Mouse (Mus musculus) neural tube, embryonic 11.5 days (tissue): ENCODE results near the gene Efr3b. TPM values are rescaled to one million over a fixed set of nuclear protein-coding genes. Genes with fewer than 3 reads are reported as not detected.

Source experiments
- ATAC-seq: fragments of 200-750 bp; cut with Nextera tagmentation; 2 replicates; pipeline ENCODE4 v1.8.0; 2017; ENCODE audit warnings: moderate number of reproducible peaks, mild to moderate bottlenecking, moderate TSS enrichment, moderate library complexity; ENCODE audit not compliant: insufficient read depth, low FRiP score, low TSS enrichment
- DNase-seq: peaks from one replicate; pipeline ENCODE4 v3.0.0-alpha.2; 2015; ENCODE audit warnings: low spot score
- H3K27ac ChIP-seq: fragments of 300-500 bp; sonication (generic); 2 replicates; pipeline ENCODE4 v1.5.1; 2014; ENCODE audit warnings: low read depth, mild to moderate bottlenecking, low read length
- H3K27me3 ChIP-seq: fragments of 300-500 bp; sonication (generic); 2 replicates; pipeline ENCODE4 v1.6.1; 2014; ENCODE audit warnings: mild to moderate bottlenecking, low read length, mixed read lengths; ENCODE audit not compliant: control insufficient read depth, insufficient read depth
- H3K36me3 ChIP-seq: fragments of 300-500 bp; sonication (generic); 2 replicates; pipeline ENCODE4 v1.6.1; 2014; ENCODE audit warnings: mild to moderate bottlenecking, low read length, moderate library complexity, mixed read lengths; ENCODE audit not compliant: control insufficient read depth, insufficient read depth
- H3K4me1 ChIP-seq: fragments of 300-500 bp; sonication (generic); 2 replicates; pipeline ENCODE4 v1.6.1; 2014; ENCODE audit warnings: low read length, mixed read lengths; ENCODE audit not compliant: control insufficient read depth, insufficient read depth
- H3K4me2 ChIP-seq: fragments of 300-500 bp; sonication (generic); 2 replicates; pipeline ENCODE4 v1.6.1; 2014; ENCODE audit warnings: low read depth, mild to moderate bottlenecking, moderate library complexity
- H3K4me3 ChIP-seq: fragments of 300-500 bp; sonication (generic); 2 replicates; pipeline ENCODE4 v1.5.1; 2014; ENCODE audit warnings: low read depth, low read length
- H3K9ac ChIP-seq: fragments of 300-500 bp; sonication (generic); 2 replicates; pipeline ENCODE4 v1.6.1; 2014; ENCODE audit warnings: mild to moderate bottlenecking, low read length
- H3K9me3 ChIP-seq: fragments of 300-500 bp; sonication (generic); 2 replicates; pipeline ENCODE4 v1.6.1; 2016; ENCODE audit warnings: low read length; ENCODE audit not compliant: control insufficient read depth
- WGBS: fragments of 180-500 bp; shearing (Covaris S2); extraction: QIAGEN DNeasy Blood & Tissue Kit; methylation state at CpG from one replicate; pipeline ENCODE4 v1.1.7; 2014; 5-methylcytosine and 5-hydroxymethylcytosine counted together
- polyA plus RNA-seq: library from polyadenylated mRNA; unstranded; fragments of >200 nt; fragmentation: Nextera tagmentation; extraction: Ambion mirVana; gene quantifications from 2 replicates; pipeline ENCODE4 v1.2.1, GENCODE M21; 2014

The Efr3b gene
- polyA plus RNA-seq, 1 experiment from 2014 or later: 17.5 TPM

GRCm38 (mm10) chr12:3928841-3929240 is 109.9 kb downstream of the Efr3b start:
- Histone ChIP-seq H3K4me3 (no peak overlapping the region), H3K36me3 (no peaks in the 10 kb centered on the region), H3K9me3 (no peaks in the 10 kb centered on the region), H3K4me1 (no peaks in the 10 kb centered on the region), H3K9ac (no peak overlapping the region), H3K4me2 (no peak overlapping the region), H3K27me3 (no peaks in the 10 kb centered on the region), H3K27ac (no peak overlapping the region)
- 82% methylated on average over 3 of the region's 3 CpGs for WGBS
- no peak for ATAC-seq
- no peak for DNase-seq

- no peaks in the 10 kb centered on the region for H3K27me3 ChIP-seq
- ATAC-seq (peak; percentile 45; the same call in 1 of the 2 replicates), DNase-seq (peak; percentile 69)
- H3K4me2 ChIP-seq: no peak overlapping the region
- H3K9ac ChIP-seq: no peak overlapping the region
- no peak overlapping the region for H3K4me3 ChIP-seq
- 0% methylated on average over 1 of the region's 1 CpGs for WGBS
- no peak overlapping the region for H3K27ac ChIP-seq
- H3K36me3 ChIP-seq: no peaks in the 10 kb centered on the region
- no peaks in the 10 kb centered on the region for H3K4me1 ChIP-seq
- H3K9me3 ChIP-seq: no peaks in the 10 kb centered on the region
These were observed 112.6 kb downstream of the Efr3b start for GRCm38 (mm10) chr12:3926127-3926526.

- WGBS: 88% methylated on average over 3 of the region's 3 CpGs
- Histone ChIP-seq H3K4me2 (no peak overlapping the region), H3K9ac (no peak overlapping the region), H3K9me3 (no peaks in the 10 kb centered on the region), H3K27ac (no peak overlapping the region), H3K36me3 (no peaks in the 10 kb centered on the region), H3K27me3 (no peaks in the 10 kb centered on the region), H3K4me1 (peaks cover 7% of the 10 kb centered on the region; the same call in 1 of the 2 replicates), H3K4me3 (no peak overlapping the region)
- no peak for DNase-seq
- no peak for ATAC-seq
These were observed 119.3 kb downstream of the Efr3b start for GRCm38 (mm10) chr12:3919423-3919822.

GRCm38 (mm10) chr12:3918577-3918976 is 120.1 kb downstream of the Efr3b start:
- H3K27me3 ChIP-seq: no peaks in the 10 kb centered on the region
- ATAC-seq: no peak
- H3K36me3 ChIP-seq: no peaks in the 10 kb centered on the region
- no peak for DNase-seq
- H3K9me3 ChIP-seq: no peaks in the 10 kb centered on the region
- H3K9ac ChIP-seq: no peak overlapping the region
- H3K4me1 ChIP-seq: peaks cover 7% of the 10 kb centered on the region; the same call in 1 of the 2 replicates
- H3K27ac ChIP-seq: no peak overlapping the region
- no peak overlapping the region for H3K4me2 ChIP-seq
- 77% methylated on average over 3 of the region's 3 CpGs for WGBS
- no peak overlapping the region for H3K4me3 ChIP-seq

GRCm38 (mm10) chr12:3917668-3918341 is 120.9 kb downstream of the Efr3b start:
- peaks cover 7% of the 10 kb centered on the region; the same call in 1 of the 2 replicates for H3K4me1 ChIP-seq
- ATAC-seq (peak; percentile 48; the same call in 1 of the 2 replicates), DNase-seq (no peak)
- H3K4me3 ChIP-seq: no peak overlapping the region
- H3K9ac ChIP-seq: no peak overlapping the region
- H3K27ac ChIP-seq: no peak overlapping the region
- no peaks in the 10 kb centered on the region for H3K27me3 ChIP-seq
- no peaks in the 10 kb centered on the region for H3K9me3 ChIP-seq
- no peaks in the 10 kb centered on the region for H3K36me3 ChIP-seq
- H3K4me2 ChIP-seq: no peak overlapping the region
- 22% methylated on average over 14 of the region's 14 CpGs for WGBS

- 84% methylated on average over 3 of the region's 3 CpGs for WGBS
- Histone ChIP-seq H3K27ac (no peak overlapping the region), H3K36me3 (no peaks in the 10 kb centered on the region), H3K27me3 (no peaks in the 10 kb centered on the region), H3K4me1 (peaks cover 7% of the 10 kb centered on the region; the same call in 1 of the 2 replicates), H3K9me3 (no peaks in the 10 kb centered on the region), H3K4me2 (no peak overlapping the region), H3K4me3 (no peak overlapping the region), H3K9ac (no peak overlapping the region)
- ATAC-seq (no peak), DNase-seq (no peak)
These were observed 122.9 kb downstream of the Efr3b start for GRCm38 (mm10) chr12:3915852-3916251.

Other genes with a start within 250 kb of the Efr3b start
- 88.6 and 102 TPM in 2 replicates for gene Dnmt3a, start 232.9 kb downstream of the Efr3b start, polyA plus RNA-seq
- gene Pomc, start 84.0 kb downstream of the Efr3b start, polyA plus RNA-seq: 3.8 and 4.4 TPM in 2 replicates
- gene Dnajc27, start 43.7 kb upstream of the Efr3b start, polyA plus RNA-seq: 11.0 and 11.6 TPM in 2 replicates
- gene Adcy3, start 94.2 kb upstream of the Efr3b start, polyA plus RNA-seq: 4.1 and 5.8 TPM in 2 replicates
- gene Ptrhd1, start 195.1 kb upstream of the Efr3b start, polyA plus RNA-seq: 5.9 and 6.5 TPM in 2 replicates
- gene Cenpo, start 195.4 kb upstream of the Efr3b start, polyA plus RNA-seq: 16.3 and 16.6 TPM in 2 replicates